Mouse (Mus musculus) midbrain, embryonic 16.5 days (tissue): ENCODE measurements at regions not wholly inside any gene's neighbourhood (a gene's known extent, or its start where the extent isn't known, plus 50 kb on each side); places are given as distances from the start of the nearest gene placed in this dataset.

Source experiments
- ATAC-seq: fragments of 200-750 bp; cut with Nextera tagmentation; 2 replicates; pipeline ENCODE4 v1.8.0; 2017; ENCODE audit warnings: moderate TSS enrichment
- H3K27ac ChIP-seq: fragments of 300-500 bp; sonication (generic); 2 replicates; pipeline ENCODE4 v1.5.1; 2014; ENCODE audit warnings: mild to moderate bottlenecking, low read length, mixed read lengths
- H3K27me3 ChIP-seq: fragments of 300-500 bp; sonication (generic); 2 replicates; pipeline ENCODE4 v1.6.1; 2014; ENCODE audit warnings: low read depth, low read length, mixed read lengths; ENCODE audit not compliant: control insufficient read depth, insufficient read depth
- H3K36me3 ChIP-seq: fragments of 300-500 bp; sonication (generic); 2 replicates; pipeline ENCODE4 v1.6.1; 2014; ENCODE audit warnings: mild to moderate bottlenecking, low read length, moderate library complexity, mixed read lengths; ENCODE audit not compliant: control insufficient read depth, insufficient read depth
- H3K4me1 ChIP-seq: fragments of 300-500 bp; sonication (generic); 2 replicates; pipeline ENCODE4 v1.6.1; 2014; ENCODE audit warnings: mild to moderate bottlenecking, low read length, mixed read lengths; ENCODE audit not compliant: control insufficient read depth, insufficient read depth
- H3K4me2 ChIP-seq: fragments of 300-500 bp; sonication (generic); 2 replicates; pipeline ENCODE4 v1.6.1; 2014; ENCODE audit warnings: mild to moderate bottlenecking, low read length, mixed read lengths
- H3K4me3 ChIP-seq: fragments of 300-500 bp; sonication (generic); 2 replicates; pipeline ENCODE4 v1.5.1; 2014; ENCODE audit warnings: low read depth, mild to moderate bottlenecking, low read length, moderate library complexity, mixed read lengths
- H3K9ac ChIP-seq: fragments of 300-500 bp; sonication (generic); 2 replicates; pipeline ENCODE4 v1.6.1; 2014; ENCODE audit warnings: low read depth, low read length, mixed read lengths
- H3K9me3 ChIP-seq: fragments of 300-500 bp; sonication (generic); replicated peaks from 2 replicates; pipeline ENCODE4 v1.6.1; 2014; ENCODE audit warnings: mild to moderate bottlenecking, low read length, mixed read lengths; ENCODE audit not compliant: control insufficient read depth, poor library complexity, severe bottlenecking
- WGBS: fragments of 180-500 bp; shearing (Covaris S2); extraction: QIAGEN DNeasy Blood & Tissue Kit; methylation state at CpG from one replicate; pipeline ENCODE4 v1.1.7; 2014; 5-methylcytosine and 5-hydroxymethylcytosine counted together

GRCm38 (mm10) chr12:109713041-109713440, 112.9 kb upstream of the Rtl1 start:
- WGBS: 91% methylated on average over 3 of the region's 3 CpGs

GRCm38 (mm10) chr12:109714061-109714460, 113.9 kb upstream of the Rtl1 start:
- H3K27me3 ChIP-seq: no peaks in the 10 kb centered on the region
- H3K4me2 ChIP-seq: no peak overlapping the region
- H3K27ac ChIP-seq: no peak overlapping the region
- ATAC-seq: no peak
- H3K4me1 ChIP-seq: no peaks in the 10 kb centered on the region
- no peaks in the 10 kb centered on the region for H3K9me3 ChIP-seq
- WGBS: 95% methylated on average over 5 of the region's 5 CpGs
- H3K9ac ChIP-seq: no peak overlapping the region
- peaks cover 16% of the 10 kb centered on the region for H3K36me3 ChIP-seq
- no peak overlapping the region for H3K4me3 ChIP-seq

More at GRCm38 (mm10) chr12:109713041-109713440, 112.9 kb upstream of the Rtl1 start:
- Histone ChIP-seq H3K9me3 (no peaks in the 10 kb centered on the region), H3K4me1 (no peaks in the 10 kb centered on the region), H3K36me3 (peaks cover 15% of the 10 kb centered on the region), H3K27me3 (no peaks in the 10 kb centered on the region), H3K4me3 (no peak overlapping the region), H3K27ac (no peak overlapping the region), H3K4me2 (no peak overlapping the region), H3K9ac (no peak overlapping the region)
- no peak for ATAC-seq

- H3K9me3 ChIP-seq: no peaks in the 10 kb centered on the region
- WGBS: 98% methylated on average over 20 of the region's 20 CpGs
- H3K9ac ChIP-seq: no peak overlapping the region
- no peaks in the 10 kb centered on the region for H3K27me3 ChIP-seq
- peaks cover 25% of the 10 kb centered on the region for H3K36me3 ChIP-seq
- no peaks in the 10 kb centered on the region for H3K4me1 ChIP-seq
- no peak overlapping the region for H3K4me2 ChIP-seq
- no peak overlapping the region for H3K4me3 ChIP-seq
- no peak overlapping the region for H3K27ac ChIP-seq
- ATAC-seq: no peak
Observed at GRCm38 (mm10) chr12:109716991-109717390, 116.9 kb upstream of the Rtl1 start.

- ATAC-seq: no peak
- H3K4me1 ChIP-seq: no peaks in the 10 kb centered on the region
- peaks cover 24% of the 10 kb centered on the region for H3K36me3 ChIP-seq
- WGBS: 92% methylated on average over 9 of the region's 9 CpGs
- no peak overlapping the region for H3K4me3 ChIP-seq
- no peak overlapping the region for H3K4me2 ChIP-seq
- H3K27ac ChIP-seq: no peak overlapping the region
- no peaks in the 10 kb centered on the region for H3K27me3 ChIP-seq
- no peaks in the 10 kb centered on the region for H3K9me3 ChIP-seq
- H3K9ac ChIP-seq: no peak overlapping the region
Observed at GRCm38 (mm10) chr12:109718036-109718435, 117.9 kb upstream of the Rtl1 start.

- WGBS: 95% methylated on average over 10 of the region's 10 CpGs
- peaks cover 20% of the 10 kb centered on the region for H3K36me3 ChIP-seq
- ATAC-seq: no peak
Observed at GRCm38 (mm10) chr12:109738201-109738600, 138.1 kb upstream of the Rtl1 start.

GRCm38 (mm10) chr12:109738911-109739310, 138.8 kb upstream of the Rtl1 start:
- H3K4me1 ChIP-seq: no peaks in the 10 kb centered on the region
- no peaks in the 10 kb centered on the region for H3K27me3 ChIP-seq
- no peak for ATAC-seq
- no peaks in the 10 kb centered on the region for H3K9me3 ChIP-seq
- no peak overlapping the region for H3K27ac ChIP-seq
- no peak overlapping the region for H3K9ac ChIP-seq
- 96% methylated on average over 6 of the region's 6 CpGs for WGBS
- no peak overlapping the region for H3K4me2 ChIP-seq
- peaks cover 19% of the 10 kb centered on the region for H3K36me3 ChIP-seq
- no peak overlapping the region for H3K4me3 ChIP-seq

More at GRCm38 (mm10) chr12:109738201-109738600, 138.1 kb upstream of the Rtl1 start:
- Histone ChIP-seq H3K27me3 (no peaks in the 10 kb centered on the region), H3K4me2 (no peak overlapping the region), H3K9ac (no peak overlapping the region), H3K4me1 (no peaks in the 10 kb centered on the region), H3K9me3 (no peaks in the 10 kb centered on the region), H3K4me3 (no peak overlapping the region), H3K27ac (no peak overlapping the region)

GRCm38 (mm10) chr12:109742486-109742885, 142.4 kb upstream of the Rtl1 start:
- Histone ChIP-seq H3K36me3 (peaks cover 16% of the 10 kb centered on the region), H3K9ac (no peak overlapping the region), H3K27me3 (no peaks in the 10 kb centered on the region), H3K4me1 (peaks cover 9% of the 10 kb centered on the region), H3K9me3 (no peaks in the 10 kb centered on the region), H3K4me2 (no peak overlapping the region), H3K4me3 (no peak overlapping the region), H3K27ac (no peak overlapping the region)
- ATAC-seq: no peak
- 91% methylated on average over 11 of the region's 11 CpGs for WGBS

- Histone ChIP-seq H3K27me3 (no peaks in the 10 kb centered on the region), H3K36me3 (peaks cover 14% of the 10 kb centered on the region), H3K4me3 (no peak overlapping the region), H3K27ac (no peak overlapping the region), H3K9me3 (no peaks in the 10 kb centered on the region), H3K9ac (no peak overlapping the region), H3K4me1 (peaks cover 9% of the 10 kb centered on the region), H3K4me2 (no peak overlapping the region)
- no peak for ATAC-seq
- 81% methylated on average over 24 of the region's 24 CpGs for WGBS
Observed at GRCm38 (mm10) chr12:109743036-109743650, 143.0 kb upstream of the Rtl1 start.

GRCm38 (mm10) chr12:109744186-109744585, 144.1 kb upstream of the Rtl1 start:
- WGBS: 89% methylated on average over 4 of the region's 4 CpGs
- no peak for ATAC-seq
- Histone ChIP-seq H3K9ac (no peak overlapping the region), H3K27me3 (no peaks in the 10 kb centered on the region), H3K9me3 (no peaks in the 10 kb centered on the region), H3K4me3 (no peak overlapping the region), H3K27ac (no peak overlapping the region), H3K4me2 (no peak overlapping the region), H3K4me1 (peaks cover 15% of the 10 kb centered on the region), H3K36me3 (peaks cover 16% of the 10 kb centered on the region)
